Comparison of ENCODE assay signal across 12 mouse cellular contexts in genomic region chr4:126120506-126120905, GRCm38 (mm10).
DNase-seq lines count a peak whose midpoint lies in the region.
"Had no signal": no experiment of that assay in that cellular context is flagged by ENCODE, and none has a peak within 500 bp of the region (broad histone marks: within the 10 kb centered on the region; RNA-seq: fewer than 3 reads in every experiment).

No protein-coding gene starts in this region.

- peak; percentile 52 to 58 for DNase-seq in cerebellum, adult 18-20 months
- DNase-seq in cerebellum, adult 11 months: no peak
- DNase-seq in adipocyte (ENCODE audit: low spot score): peak; percentile 31
- DNase-seq in brain, adult 2 months (ENCODE audit: low read depth, low spot score): peak; percentile 59
- peak; percentile 47 to 55 for DNase-seq in cerebellum, postnatal 36 days
- DNase-seq in kidney, adult 9 months: no peak
- DNase-seq: adrenal gland, postnatal 25 days; embryo, embryonic 11 days; gastrocnemius, postnatal 36 days; heart, postnatal 10 days; heart, postnatal 4 days; kidney, adult 8-10 months had no signal

Comparison
In these comparisons a context has a peak if more than half of its experiments do, and no peak if none do; other contexts are left out.
1. DNase-seq: peak in cerebellum, adult 18-20 months (2 of 2), adipocyte (single experiment), brain, adult 2 months (single experiment) and cerebellum, postnatal 36 days (2 of 2); none in cerebellum, adult 11 months (single experiment) and kidney, adult 9 months (single experiment).